In genomic region chr2:25621229-25622200, GRCm38 (mm10) we compare ENCODE assay signal across 8 mouse cellular contexts. TPM values are rescaled to one million over a fixed set of nuclear protein-coding genes. Genes with fewer than 3 reads are reported as not detected.
DNase-seq lines count a peak whose midpoint lies in the region; ATAC-seq lines count a peak whose summit lies in the region.

TSS of gene Tmem141 (minus strand) at chr2:25622005.

- ATAC-seq in intestine, embryonic 15.5 days: peak; percentile 94
- ATAC-seq in inflammation-experienced regulatory T-cells, adult 6 months: no peak

- peak within 1 kb of the TSS; percentile 56 for H3K9ac ChIP-seq in intestine, embryonic 15.5 days

- peaks cover 7% of the 10 kb centered on the region; the same call in 1 of the 2 replicates for H3K4me1 ChIP-seq in intestine, embryonic 15.5 days (replicated peaks)
- peaks cover 12% of the 10 kb centered on the region for H3K4me1 ChIP-seq in midbrain, embryonic 10.5 days

- peak; percentile 84 for DNase-seq in adrenal gland, adult 18-20 months (ENCODE audit: low spot score in 2 of 2)
- DNase-seq in embryo, embryonic 11 days: peak; percentile 91
- DNase-seq in gastrocnemius, postnatal 25 days: peak; percentile 90
- peak; percentile 83 to 91 for DNase-seq in left cerebral cortex, postnatal 25 days (ENCODE audit: low spot score in 2 of 2)
- peak; percentile 84 for DNase-seq in midbrain, embryonic 10.5 days (ENCODE audit: low spot score)
- peak; percentile 85 for DNase-seq in right cerebral cortex, postnatal 4 days

- H3K4me2 ChIP-seq in intestine, embryonic 15.5 days (replicated peaks): peak within 1 kb of the TSS; percentile 86

- H3K27ac ChIP-seq in intestine, embryonic 15.5 days: peak within 1 kb of the TSS; percentile 61
- H3K27ac ChIP-seq in midbrain, embryonic 10.5 days (replicated peaks): peak within 1 kb of the TSS; percentile 79

- WGBS in intestine, embryonic 15.5 days: 5% methylated on average over 34 of the region's 34 CpGs
- 6% methylated on average over 34 of the region's 34 CpGs for WGBS in midbrain, embryonic 10.5 days

- peaks cover 21% of the 10 kb centered on the region for H3K27me3 ChIP-seq in intestine, embryonic 15.5 days (replicated peaks)
- peaks cover 49% of the 10 kb centered on the region for H3K27me3 ChIP-seq in midbrain, embryonic 10.5 days (ENCODE audit: low read depth, poor library complexity, severe bottlenecking)

- intact Hi-C loops in left cerebral cortex, postnatal 25 days (cut with DNase I): no loop called here

- peak within 1 kb of the TSS; percentile 53 for H3K4me3 ChIP-seq in intestine, embryonic 15.5 days (replicated peaks)
- peak within 1 kb of the TSS; percentile 60 for H3K4me3 ChIP-seq in midbrain, embryonic 10.5 days

- no peaks in the 10 kb centered on the region for H3K9me3 ChIP-seq in intestine, embryonic 15.5 days
- H3K9me3 ChIP-seq in midbrain, embryonic 10.5 days (replicated peaks): no peaks in the 10 kb centered on the region

- H3K36me3 ChIP-seq in intestine, embryonic 15.5 days: no peaks in the 10 kb centered on the region
- no peaks in the 10 kb centered on the region for H3K36me3 ChIP-seq in midbrain, embryonic 10.5 days

RNA-seq across cellular contexts. Expression of gene Tmem141, which starts in this region (rescaled TPM):
- total RNA-seq in adrenal gland, adult 18-20 months (2021): 10 to 100 TPM; 14.6 to 38.7 TPM
- 10 to 100 TPM; 15.2 to 16.4 TPM for total RNA-seq in gastrocnemius, postnatal 25 days (2021)
- polyA plus RNA-seq in intestine, embryonic 15.5 days (2015; fragmentation: Nextera tagmentation; extraction: Ambion mirVana): 22.2 and 23.8 TPM in 2 replicates
- total RNA-seq in left cerebral cortex, postnatal 25 days (2021): 10 to 100 TPM; 26.7 to 27.7 TPM
- 12.8 and 14.7 TPM in 2 replicates for polyA plus RNA-seq in midbrain, embryonic 10.5 days (2016; fragmentation: Nextera tagmentation; extraction: Ambion mirVana)
- 1 to 10 TPM in 2 of 3 experiments, under 1 TPM in 1; 0.80 to 2.2 (median 1.1) TPM for polyA plus RNA-seq in inflammation-experienced regulatory T-cells, adult 6 months (2017; shearing (Covaris generic))
